Mouse (Mus musculus) ES-E14 (cell line): Measurements from ENCODE around the gene Hip1r. TPM values are rescaled to one million over a fixed set of nuclear protein-coding genes. Genes with fewer than 3 reads are reported as not detected.

ENCODE experiments used
- DNase-seq: peaks from one replicate; pipeline ENCODE4 v3.0.0-alpha.2; 2013; ENCODE audit warnings: low read depth, low spot score
- H3K27ac ChIP-seq: 2 replicates; pipeline ENCODE4 v1.5.1; 2012; ENCODE audit warnings: low read depth, mild to moderate bottlenecking, low read length, moderate library complexity, mixed read lengths; ENCODE audit not compliant: poor library complexity, insufficient read depth, severe bottlenecking
- H3K36me3 ChIP-seq: 2 replicates; pipeline ENCODE4 v1.6.1; 2012; ENCODE audit warnings: mild to moderate bottlenecking, low read length, moderate library complexity, mixed read lengths; ENCODE audit not compliant: control insufficient read depth, poor library complexity, insufficient read depth, severe bottlenecking
- H3K4me1 ChIP-seq, 2 experiments: fragments of 150-350 bp in 1 of 2; sonication (generic) in 1 of 2; 2 replicates each; pipeline ENCODE4 v1.6.1; 2012; ENCODE audit warnings: low read length in 2 of 2, mild to moderate bottlenecking in 1 of 2, mixed read lengths in 1 of 2; ENCODE audit not compliant: control insufficient read depth in 2 of 2, insufficient read depth in 2 of 2, poor library complexity in 1 of 2
- H3K4me3 ChIP-seq, 2 experiments: fragments of 150-350 bp in 1 of 2; sonication (generic) in 1 of 2; 2 replicates each; pipeline ENCODE4 v1.5.1; 2012; ENCODE audit warnings: low read length in 2 of 2, low read depth in 1 of 2, mild to moderate bottlenecking in 1 of 2, mixed read lengths in 1 of 2; ENCODE audit not compliant: insufficient read depth in 1 of 2, poor library complexity in 1 of 2, severe bottlenecking in 1 of 2
- H3K9ac ChIP-seq: 2 replicates; pipeline ENCODE4 v1.6.1; 2012; ENCODE audit warnings: low read depth, mild to moderate bottlenecking, low read length, mixed read lengths; ENCODE audit not compliant: poor library complexity, insufficient read depth, severe bottlenecking
- H3K9me3 ChIP-seq: fragments of 150-350 bp; sonication (generic); 2 replicates; pipeline ENCODE4 v1.6.1; 2012; ENCODE audit warnings: low read depth, mild to moderate bottlenecking, low read length; ENCODE audit not compliant: control insufficient read depth, insufficient read depth
- CHD2 ChIP-seq: IDR thresholded peaks from 2 replicates; pipeline ENCODE4 v1.6.1; 2014; ENCODE audit warnings: mild to moderate bottlenecking, low read depth, low read length, inconsistent platforms
- HCFC1 ChIP-seq: IDR thresholded peaks from 2 replicates; pipeline ENCODE4 v1.6.1; 2012; ENCODE audit warnings: low read length, inconsistent platforms, borderline replicate concordance; ENCODE audit not compliant: insufficient read depth
- MAFK ChIP-seq: IDR thresholded peaks from 2 replicates; pipeline ENCODE4 v1.6.1; 2014; ENCODE audit warnings: mild to moderate bottlenecking, low read depth, low read length, inconsistent platforms; ENCODE audit not compliant: insufficient read depth
- ZC3H11A ChIP-seq: IDR thresholded peaks from 2 replicates; pipeline ENCODE4 v1.6.1; 2012; ENCODE audit warnings: low read depth, mild to moderate bottlenecking, inconsistent platforms, low read length, borderline replicate concordance
- ZNF384 ChIP-seq: IDR thresholded peaks from 2 replicates; pipeline ENCODE4 v1.6.1; 2012; ENCODE audit warnings: low read depth, low read length, inconsistent platforms
- in situ Hi-C, 2 experiments: fragments of 600-800 bp; cut with MboI; formaldehyde crosslinking; loops; one replicate each; pipeline ENCODE4 v1.15.1; 2025; ENCODE audit warnings: low sequenced_read_pairs in 2 of 2, inconsistent platforms in 1 of 2; ENCODE audit not compliant: unreplicated experiment in 2 of 2
- total RNA-seq: library from RNA; depleted of rRNA; stranded (reverse); fragments of 300-350 nt; gene quantifications from 2 replicates; pipeline ENCODE4 v1.2.3, GENCODE M21; 2012

Gene Hip1r
- total RNA-seq, 1 experiment: 9.7 TPM

DNA sequence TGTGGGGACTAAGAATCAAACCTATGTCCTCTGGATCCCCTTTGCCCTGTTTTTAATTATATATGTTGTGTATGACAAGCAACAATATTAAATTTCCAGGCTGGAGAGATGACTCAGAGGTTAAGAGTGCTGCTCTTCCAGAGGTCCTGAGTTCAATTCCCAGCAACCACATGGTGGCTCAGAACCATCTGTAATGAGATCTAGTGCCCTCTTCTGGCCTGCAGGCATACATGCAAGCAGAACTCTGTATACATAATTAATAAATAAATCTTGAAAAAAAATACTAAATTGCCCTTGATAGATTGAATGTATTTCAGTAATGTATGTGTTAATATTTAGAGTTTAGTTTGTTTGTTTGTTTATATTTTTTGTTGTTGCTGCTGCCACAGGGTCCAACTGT lies 40.5 kb upstream of the Hip1r start:
- in situ Hi-C loops: no loop called here
- no peak for DNase-seq
- peaks cover 0 to 5% of the 10 kb centered on the region in 2 experiments; a peak in 1 of 4 replicates for H3K4me1 ChIP-seq
- H3K4me3 ChIP-seq: no peak overlapping the region
- no peaks in the 10 kb centered on the region for H3K9me3 ChIP-seq
- H3K27ac ChIP-seq: no peak overlapping the region
- H3K36me3 ChIP-seq: 0 out of 2 replicates have a peak, but pooled peaks cover 2% of the 10 kb centered on the region
- no peak overlapping the region for H3K9ac ChIP-seq
- TF ChIP-seq ZC3H11A (no peak), MAFK (no peak), HCFC1 (no peak), ZNF384 (no peak), CHD2 (no peak)

DNA sequence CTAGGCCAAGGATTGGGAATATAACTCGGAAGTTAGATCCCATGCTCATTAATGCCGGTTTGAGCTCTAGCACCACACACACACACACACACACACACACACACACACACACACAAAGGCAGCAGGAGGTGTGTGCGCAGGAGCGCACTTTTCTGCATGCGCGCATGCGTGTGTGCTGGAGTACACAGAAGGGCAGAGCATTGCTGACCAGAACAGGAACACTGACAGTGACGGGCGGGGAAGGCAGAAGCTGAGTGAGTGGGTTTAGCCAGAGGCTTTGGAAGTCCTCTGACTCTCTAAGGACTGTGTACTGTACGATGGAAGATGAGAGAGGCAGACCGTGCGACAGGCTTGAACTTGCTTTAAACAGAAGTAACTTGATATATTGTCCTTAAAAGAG lies 39.9 kb upstream of the Hip1r start:
- DNase-seq: no peak
- H3K4me3 ChIP-seq: peak overlapping the region; percentile 3 to 23; a peak in 2 of 4 replicates
- in situ Hi-C loops: no loop called here
- peak overlapping the region; percentile 54; the same call in 1 of the 2 replicates for H3K9ac ChIP-seq
- TF ChIP-seq MAFK: no peak
- no peak for TF ChIP-seq HCFC1
- TF ChIP-seq ZC3H11A: no peak
- no peak for TF ChIP-seq ZNF384
- TF ChIP-seq CHD2: no peak
- H3K4me1 ChIP-seq: peaks cover 0 to 5% of the 10 kb centered on the region in 2 experiments; a peak in 1 of 4 replicates
- no peaks in the 10 kb centered on the region for H3K9me3 ChIP-seq
- H3K36me3 ChIP-seq: 0 out of 2 replicates have a peak, but pooled peaks cover 2% of the 10 kb centered on the region
- no peak overlapping the region for H3K27ac ChIP-seq

DNA sequence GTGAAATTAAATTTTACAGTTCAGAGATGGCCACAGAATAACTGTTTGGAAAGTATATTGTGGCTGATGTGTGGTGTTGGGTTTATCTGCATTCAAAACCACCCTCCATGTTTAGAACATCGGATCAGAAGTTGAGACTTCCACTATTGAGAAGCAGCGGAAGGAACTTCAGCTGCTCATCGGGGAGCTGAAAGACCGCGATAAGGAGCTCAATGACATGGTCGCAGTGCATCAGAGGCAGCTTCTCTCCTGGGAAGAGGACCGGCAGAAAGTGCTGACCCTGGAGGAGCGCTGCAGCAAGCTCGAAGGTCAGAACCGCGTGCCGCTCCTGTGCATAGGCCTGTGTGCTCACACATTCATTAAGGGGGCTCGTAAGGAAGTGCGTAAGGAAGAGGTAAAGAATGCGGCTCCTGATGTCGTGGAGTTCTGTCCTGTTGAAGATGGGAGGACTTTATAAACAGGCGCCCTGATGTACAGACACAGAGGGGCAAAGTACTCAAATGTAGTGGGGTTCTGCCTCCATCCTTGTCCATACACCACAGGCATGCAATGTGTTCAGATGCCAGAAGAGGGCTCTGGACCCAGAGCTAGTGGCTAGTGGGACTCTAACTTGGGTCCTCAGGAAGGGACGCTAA lies 39.4 kb upstream of the Hip1r start:
- Histone ChIP-seq H3K9ac (peak overlapping the region; percentile 29; the same call in 1 of the 2 replicates), H3K9me3 (0 out of 2 replicates have a peak, but pooled peaks cover 2% of the 10 kb centered on the region), H3K4me1 (peaks cover 0 to 5% of the 10 kb centered on the region in 2 experiments; a peak in 1 of 4 replicates), H3K4me3 (peak overlapping the region; percentile 3 to 23; a peak in 2 of 4 replicates), H3K36me3 (no peaks in the 10 kb centered on the region), H3K27ac (no peak overlapping the region)
- DNase-seq: peak; percentile 59
- TF ChIP-seq ZC3H11A (peak; percentile 46; the same call in 1 of the 2 replicates), HCFC1 (no peak)
- in situ Hi-C loops: no loop called here

DNA sequence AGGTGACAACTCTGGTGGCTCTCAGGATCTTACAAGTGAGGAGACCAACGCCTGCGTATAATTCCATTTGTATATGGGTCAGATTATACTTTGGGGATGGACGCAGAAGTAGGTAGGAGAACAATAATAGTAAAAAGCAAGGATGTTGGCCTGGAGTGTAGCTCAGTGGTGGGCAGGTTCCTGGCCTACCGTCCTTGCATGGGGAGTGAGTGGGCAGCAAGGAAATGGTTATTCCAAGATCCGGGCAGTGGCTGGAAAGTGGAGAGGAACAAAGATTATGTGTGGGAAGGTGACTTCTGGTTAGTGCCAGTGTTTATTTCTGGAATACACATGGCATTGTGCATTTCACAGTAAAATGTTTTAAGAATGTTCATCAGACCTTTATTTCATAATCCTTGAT lies 37.5 kb upstream of the Hip1r start:
- Histone ChIP-seq H3K9me3 (0 out of 2 replicates have a peak, but pooled peaks cover 2% of the 10 kb centered on the region), H3K27ac (no peak overlapping the region), H3K36me3 (no peaks in the 10 kb centered on the region), H3K4me3 (no peak overlapping the region), H3K9ac (no peak overlapping the region), H3K4me1 (peaks cover 0 to 5% of the 10 kb centered on the region in 2 experiments; a peak in 1 of 4 replicates)
- in situ Hi-C loops: no loop called here
- DNase-seq: no peak
- no peak for TF ChIP-seq HCFC1
- TF ChIP-seq ZNF384: no peak
- TF ChIP-seq MAFK: no peak
- no peak for TF ChIP-seq CHD2
- TF ChIP-seq ZC3H11A: no peak
